Mouse (Mus musculus): Measurements from ENCODE around the gene Adamts10. TPM values are rescaled to one million over a fixed set of nuclear protein-coding genes. Genes with fewer than 3 reads are reported as not detected.

Adamts10 gene
- polyA plus RNA-seq, 1 experiment from 2014 or later, result 36.4 TPM

DNA sequence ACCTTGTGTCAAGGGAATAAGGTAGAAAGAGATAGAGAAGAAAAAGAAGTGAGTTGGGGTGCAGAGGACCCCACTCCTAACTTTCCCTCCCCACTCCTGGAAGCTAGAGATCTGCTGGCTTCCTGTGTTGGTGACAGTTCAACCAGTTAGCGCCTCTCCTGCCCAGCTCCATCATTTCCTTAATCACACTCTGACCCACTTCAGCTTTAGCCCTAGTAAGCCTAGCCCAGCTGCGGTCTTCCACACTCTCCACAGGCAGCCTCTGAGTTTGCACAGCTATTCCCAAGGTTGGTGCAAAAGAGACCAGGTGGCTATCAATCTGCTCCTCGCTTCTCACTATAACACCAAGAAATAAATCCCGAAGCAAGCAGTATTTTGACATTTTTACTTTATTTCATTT, 15.9 kb downstream of the Adamts10 start:
- 84% methylated on average over 4 of the region's 4 CpGs for WGBS (ENCODE audit: insufficient replicate concordance)
- H3K9me3 ChIP-seq (replicated peaks; ENCODE audit: control insufficient read depth, low read length), result no peaks in the 10 kb centered on the region
- H3K4me3 ChIP-seq (ENCODE audit: low read depth, low read length), result no peak overlapping the region
- H3K27ac ChIP-seq (ENCODE audit: low read depth, low read length), result no peak overlapping the region
- H3K4me1 ChIP-seq (ENCODE audit: control insufficient read depth, insufficient read depth, low read length), result no peaks in the 10 kb centered on the region
- peaks cover 10% of the 10 kb centered on the region for H3K36me3 ChIP-seq (ENCODE audit: control insufficient read depth, insufficient read depth, low read length)
- no peak overlapping the region for H3K4me2 ChIP-seq
- no peak overlapping the region for H3K9ac ChIP-seq (ENCODE audit: low read depth, low read length)
- no peaks in the 10 kb centered on the region for H3K27me3 ChIP-seq (ENCODE audit: control insufficient read depth, insufficient read depth, low read length)
- no peak for ATAC-seq (replicated peaks; ENCODE audit: insufficient number of reproducible peaks, low FRiP score, low TSS enrichment)

- H3K9ac ChIP-seq (ENCODE audit: low read depth, low read length), result no peak overlapping the region
- ATAC-seq (replicated peaks; ENCODE audit: insufficient number of reproducible peaks, low FRiP score, low TSS enrichment), result no peak
- no peak overlapping the region for H3K4me3 ChIP-seq (ENCODE audit: low read depth, low read length)
- no peaks in the 10 kb centered on the region for H3K9me3 ChIP-seq (replicated peaks; ENCODE audit: control insufficient read depth, low read length)
- H3K36me3 ChIP-seq (ENCODE audit: control insufficient read depth, insufficient read depth, low read length), result peaks cover 10% of the 10 kb centered on the region
- WGBS (ENCODE audit: insufficient replicate concordance), result 85% methylated on average over 6 of the region's 6 CpGs
- no peaks in the 10 kb centered on the region for H3K4me1 ChIP-seq (ENCODE audit: control insufficient read depth, insufficient read depth, low read length)
- H3K27ac ChIP-seq (ENCODE audit: low read depth, low read length), result no peak overlapping the region
- H3K27me3 ChIP-seq (ENCODE audit: control insufficient read depth, insufficient read depth, low read length), result no peaks in the 10 kb centered on the region
- H3K4me2 ChIP-seq, result no peak overlapping the region
These were observed 25.2 kb downstream of the Adamts10 start for GRCm38 (mm10) chr17:33549212-33549611.

GRCm38 (mm10) chr17:33550388-33550787, 26.4 kb downstream of the Adamts10 start:
- H3K9me3 ChIP-seq (replicated peaks; ENCODE audit: control insufficient read depth, low read length), result no peaks in the 10 kb centered on the region
- no peak overlapping the region for H3K4me2 ChIP-seq
- H3K4me1 ChIP-seq (ENCODE audit: control insufficient read depth, insufficient read depth, low read length), result no peaks in the 10 kb centered on the region
- no peak overlapping the region for H3K4me3 ChIP-seq (ENCODE audit: low read depth, low read length)
- WGBS (ENCODE audit: insufficient replicate concordance), result 85% methylated on average over 10 of the region's 10 CpGs
- H3K9ac ChIP-seq (ENCODE audit: low read depth, low read length), result no peak overlapping the region
- H3K36me3 ChIP-seq (ENCODE audit: control insufficient read depth, insufficient read depth, low read length), result peaks cover 2% of the 10 kb centered on the region
- H3K27ac ChIP-seq (ENCODE audit: low read depth, low read length), result no peak overlapping the region
- H3K27me3 ChIP-seq (ENCODE audit: control insufficient read depth, insufficient read depth, low read length), result no peaks in the 10 kb centered on the region
- no peak for ATAC-seq (replicated peaks; ENCODE audit: insufficient number of reproducible peaks, low FRiP score, low TSS enrichment)

DNA sequence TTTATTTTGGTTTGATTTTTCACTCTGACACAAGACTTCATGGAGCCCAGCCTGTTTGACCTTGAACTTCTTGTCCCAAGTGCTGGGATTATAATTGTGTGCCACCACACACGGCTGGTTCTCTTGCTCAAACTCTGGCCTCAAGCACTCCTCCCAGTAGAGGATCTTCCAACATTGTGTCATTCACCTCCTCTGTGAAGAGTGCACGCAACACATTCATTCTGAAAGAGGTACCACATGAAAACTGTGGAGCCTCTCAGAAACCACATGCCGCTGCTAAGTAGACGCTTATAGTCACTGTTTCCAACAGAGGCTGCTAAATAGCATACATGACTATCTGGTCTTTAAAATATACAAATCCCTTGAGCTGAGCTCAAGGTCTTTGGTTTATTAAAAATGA, 28.1 kb downstream of the Adamts10 start:
- Histone ChIP-seq H3K9ac (ENCODE audit: low read depth, low read length) (no peak overlapping the region), H3K27me3 (ENCODE audit: control insufficient read depth, insufficient read depth, low read length) (no peaks in the 10 kb centered on the region), H3K36me3 (ENCODE audit: control insufficient read depth, insufficient read depth, low read length) (no peaks in the 10 kb centered on the region; the same call in none of the 2 replicates), H3K27ac (ENCODE audit: low read depth, low read length) (no peak overlapping the region), H3K4me2 (no peak overlapping the region), H3K9me3 (replicated peaks; ENCODE audit: control insufficient read depth, low read length) (no peaks in the 10 kb centered on the region), H3K4me1 (ENCODE audit: control insufficient read depth, insufficient read depth, low read length) (no peaks in the 10 kb centered on the region), H3K4me3 (ENCODE audit: low read depth, low read length) (no peak overlapping the region)
- ATAC-seq (replicated peaks; ENCODE audit: insufficient number of reproducible peaks, low FRiP score, low TSS enrichment), result no peak
- whole genome bisulfite sequencing (ENCODE audit: insufficient replicate concordance), result 82% methylated on average over 4 of the region's 4 CpGs

DNA sequence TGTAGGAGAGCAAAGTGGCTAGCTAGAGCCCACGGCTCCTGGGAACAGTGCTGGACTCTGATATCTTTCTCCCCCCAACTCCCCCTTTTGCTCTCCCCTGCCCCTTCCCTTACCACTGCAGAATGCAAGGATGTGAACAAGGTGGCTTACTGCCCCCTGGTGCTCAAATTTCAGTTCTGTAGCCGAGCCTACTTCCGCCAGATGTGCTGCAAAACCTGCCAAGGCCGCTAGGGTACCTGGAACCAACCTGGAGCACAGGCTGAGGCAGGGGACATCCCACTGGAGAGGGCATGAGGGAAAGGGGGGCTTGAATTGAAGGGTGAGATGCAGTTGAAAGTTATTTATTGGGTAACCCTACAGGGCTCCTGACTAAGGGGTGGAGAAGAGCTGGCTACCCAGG, 29.0 kb downstream of the Adamts10 start:
- WGBS (ENCODE audit: insufficient replicate concordance), result 47% methylated on average over 4 of the region's 4 CpGs
- H3K9ac ChIP-seq (ENCODE audit: low read depth, low read length), result no peak overlapping the region
- no peaks in the 10 kb centered on the region; the same call in none of the 2 replicates for H3K36me3 ChIP-seq (ENCODE audit: control insufficient read depth, insufficient read depth, low read length)
- no peak overlapping the region for H3K4me2 ChIP-seq
- no peaks in the 10 kb centered on the region for H3K27me3 ChIP-seq (ENCODE audit: control insufficient read depth, insufficient read depth, low read length)
- H3K4me1 ChIP-seq (ENCODE audit: control insufficient read depth, insufficient read depth, low read length), result no peaks in the 10 kb centered on the region
- H3K27ac ChIP-seq (ENCODE audit: low read depth, low read length), result no peak overlapping the region
- H3K4me3 ChIP-seq (ENCODE audit: low read depth, low read length), result no peak overlapping the region
- ATAC-seq (replicated peaks; ENCODE audit: insufficient number of reproducible peaks, low FRiP score, low TSS enrichment), result no peak
- no peaks in the 10 kb centered on the region for H3K9me3 ChIP-seq (replicated peaks; ENCODE audit: control insufficient read depth, low read length)

- H3K9ac ChIP-seq (ENCODE audit: low read depth, low read length), result no peak overlapping the region
- no peaks in the 10 kb centered on the region for H3K36me3 ChIP-seq (ENCODE audit: control insufficient read depth, insufficient read depth, low read length)
- H3K27me3 ChIP-seq (ENCODE audit: control insufficient read depth, insufficient read depth, low read length), result no peaks in the 10 kb centered on the region
- no peak overlapping the region for H3K4me3 ChIP-seq (ENCODE audit: low read depth, low read length)
- H3K9me3 ChIP-seq (replicated peaks; ENCODE audit: control insufficient read depth, low read length), result no peaks in the 10 kb centered on the region
- H3K4me2 ChIP-seq, result no peak overlapping the region
- no peak overlapping the region for H3K27ac ChIP-seq (ENCODE audit: low read depth, low read length)
- no peak for ATAC-seq (replicated peaks; ENCODE audit: insufficient number of reproducible peaks, low FRiP score, low TSS enrichment)
- 75% methylated on average over 1 of the region's 1 CpGs for WGBS (ENCODE audit: insufficient replicate concordance)
- no peaks in the 10 kb centered on the region for H3K4me1 ChIP-seq (ENCODE audit: control insufficient read depth, insufficient read depth, low read length)
These were observed 30.5 kb downstream of the Adamts10 start for GRCm38 (mm10) chr17:33554536-33554935.

GRCm38 (mm10) chr17:33555223-33555855, 31.3 kb downstream of the Adamts10 start, which contains the start of gene Myo1f:
Gene Myo1f (plus strand): TSS chr17:33555707.
- no peaks in the 10 kb centered on the region for H3K9me3 ChIP-seq (replicated peaks; ENCODE audit: control insufficient read depth, low read length)
- no peaks in the 10 kb centered on the region for H3K27me3 ChIP-seq (ENCODE audit: control insufficient read depth, insufficient read depth, low read length)
- no peaks in the 10 kb centered on the region for H3K4me1 ChIP-seq (ENCODE audit: control insufficient read depth, insufficient read depth, low read length)
- H3K9ac ChIP-seq (ENCODE audit: low read depth, low read length), result no peak within 1 kb of the TSS
- no peak within 1 kb of the TSS for H3K4me3 ChIP-seq (ENCODE audit: low read depth, low read length)
- H3K4me2 ChIP-seq, result no peak within 1 kb of the TSS
- no peak within 1 kb of the TSS for H3K27ac ChIP-seq (ENCODE audit: low read depth, low read length)
- no peaks in the 10 kb centered on the region for H3K36me3 ChIP-seq (ENCODE audit: control insufficient read depth, insufficient read depth, low read length)
- 39% methylated on average over 6 of the region's 6 CpGs for WGBS (ENCODE audit: insufficient replicate concordance)
- ATAC-seq (replicated peaks; ENCODE audit: insufficient number of reproducible peaks, low FRiP score, low TSS enrichment), result no peak

- no peaks in the 10 kb centered on the region for H3K4me1 ChIP-seq (ENCODE audit: control insufficient read depth, insufficient read depth, low read length)
- no peaks in the 10 kb centered on the region for H3K9me3 ChIP-seq (replicated peaks; ENCODE audit: control insufficient read depth, low read length)
- no peaks in the 10 kb centered on the region for H3K27me3 ChIP-seq (ENCODE audit: control insufficient read depth, insufficient read depth, low read length)
- no peaks in the 10 kb centered on the region for H3K36me3 ChIP-seq (ENCODE audit: control insufficient read depth, insufficient read depth, low read length)
- no peak for ATAC-seq (replicated peaks; ENCODE audit: insufficient number of reproducible peaks, low FRiP score, low TSS enrichment)
- 76% methylated on average over 4 of the region's 4 CpGs for WGBS (ENCODE audit: insufficient replicate concordance)
- H3K4me2 ChIP-seq, result no peak overlapping the region
- no peak overlapping the region for H3K4me3 ChIP-seq (ENCODE audit: low read depth, low read length)
- H3K27ac ChIP-seq (ENCODE audit: low read depth, low read length), result no peak overlapping the region
- no peak overlapping the region for H3K9ac ChIP-seq (ENCODE audit: low read depth, low read length)
These were observed 33.9 kb downstream of the Adamts10 start for GRCm38 (mm10) chr17:33557922-33558321.

DNA sequence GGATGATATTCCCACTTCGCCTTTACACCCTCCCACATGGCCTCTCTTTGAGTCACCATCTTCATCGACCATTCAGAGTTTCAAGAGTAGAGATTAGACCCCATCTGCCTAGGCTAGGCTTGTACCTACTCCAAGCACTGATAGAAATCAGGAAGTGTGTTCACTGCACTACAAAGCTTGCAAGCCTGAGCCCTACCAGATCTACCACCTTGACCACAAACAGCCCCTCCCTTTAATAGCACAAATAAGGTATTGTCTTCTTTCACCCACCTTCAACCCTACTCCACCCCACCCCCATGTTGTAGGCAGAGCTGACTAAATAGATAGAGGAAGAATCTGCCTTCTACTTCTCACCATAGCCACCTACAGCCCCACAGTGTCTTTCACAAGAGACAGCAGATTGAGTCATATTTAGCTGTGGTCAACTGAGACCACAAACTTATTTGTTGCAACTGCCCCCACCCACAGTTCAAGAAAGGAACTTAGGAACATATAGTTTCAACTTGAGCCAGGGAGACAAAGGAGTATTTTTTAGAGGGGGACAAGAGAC, 39.6 kb downstream of the Adamts10 start:
- Histone ChIP-seq H3K27me3 (ENCODE audit: control insufficient read depth, insufficient read depth, low read length) (no peaks in the 10 kb centered on the region), H3K9ac (ENCODE audit: low read depth, low read length) (no peak overlapping the region), H3K4me3 (ENCODE audit: low read depth, low read length) (no peak overlapping the region), H3K4me2 (no peak overlapping the region), H3K36me3 (ENCODE audit: control insufficient read depth, insufficient read depth, low read length) (no peaks in the 10 kb centered on the region), H3K9me3 (replicated peaks; ENCODE audit: control insufficient read depth, low read length) (no peaks in the 10 kb centered on the region), H3K4me1 (ENCODE audit: control insufficient read depth, insufficient read depth, low read length) (no peaks in the 10 kb centered on the region), H3K27ac (ENCODE audit: low read depth, low read length) (no peak overlapping the region)
- no peak for ATAC-seq (replicated peaks; ENCODE audit: insufficient number of reproducible peaks, low FRiP score, low TSS enrichment)
- 64% methylated on average over 2 of the region's 2 CpGs for WGBS (ENCODE audit: insufficient replicate concordance)
